ENCODE assay signal across 14 mouse cellular contexts in the genomic region with DNA sequence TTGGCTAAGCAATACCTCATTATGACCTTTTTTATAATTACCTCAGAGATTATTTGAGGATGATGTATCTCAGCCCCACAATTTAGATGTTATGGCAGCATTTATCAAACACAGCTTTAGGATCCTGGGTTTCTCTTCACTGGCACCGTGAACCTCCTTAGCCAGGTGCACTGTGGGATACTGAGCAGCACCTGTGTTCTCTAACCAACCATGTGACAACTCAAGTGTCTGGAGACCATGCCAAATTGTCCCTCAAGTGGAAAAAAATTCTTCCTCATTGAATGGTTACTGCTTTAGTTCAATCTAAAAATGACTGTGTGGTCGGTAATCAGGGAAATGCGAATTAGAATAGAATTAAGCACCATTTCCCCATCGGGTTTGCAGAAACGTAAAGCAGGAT.
"Had no signal": no experiment of that assay in that cellular context is flagged by ENCODE, and none has a peak within 500 bp of the region (broad histone marks: within the 10 kb centered on the region; RNA-seq: fewer than 3 reads in every experiment).

No protein-coding gene starts in this region.

- DNase-seq: lung, adult 18-20 months; lung, embryonic 14.5 days; lung, postnatal 10 days; lung, postnatal 4 days; midbrain, embryonic 14.5 days; retina, postnatal 1 day; right cerebral cortex, adult 18-20 months; right cerebral cortex, postnatal 25 days; right cerebral cortex, postnatal 4 days; spleen, adult 18-20 months; thymus, adult 18-20 months; thymus, postnatal 14 days; thymus, postnatal 36 days had no signal

- ATAC-seq: midbrain, embryonic 16.5 days had no signal
